Mouse (Mus musculus) heart, postnatal 36 days (tissue): ENCODE data around the gene Sh3bp5. TPM values are rescaled to one million over a fixed set of nuclear protein-coding genes. Genes with fewer than 3 reads are reported as not detected.

Experiments
- DNase-seq, 2 experiments: peaks; one replicate each; pipeline ENCODE4 v3.0.0; 2021 to 2022
- intact Hi-C: fragments of 180-260 bp; cut with DNase I; formaldehyde crosslinking; loops from one replicate; pipeline ENCODE4 v1.15.1; 2025
- total RNA-seq, 2 experiments: library from RNA; stranded (reverse); gene quantifications; 2 replicates each; pipeline ENCODE4 v1.2.3; 2021

The Sh3bp5 gene
- total RNA-seq, 2 experiments from 2014 or later = 56.4 to 60.6 TPM

DNA sequence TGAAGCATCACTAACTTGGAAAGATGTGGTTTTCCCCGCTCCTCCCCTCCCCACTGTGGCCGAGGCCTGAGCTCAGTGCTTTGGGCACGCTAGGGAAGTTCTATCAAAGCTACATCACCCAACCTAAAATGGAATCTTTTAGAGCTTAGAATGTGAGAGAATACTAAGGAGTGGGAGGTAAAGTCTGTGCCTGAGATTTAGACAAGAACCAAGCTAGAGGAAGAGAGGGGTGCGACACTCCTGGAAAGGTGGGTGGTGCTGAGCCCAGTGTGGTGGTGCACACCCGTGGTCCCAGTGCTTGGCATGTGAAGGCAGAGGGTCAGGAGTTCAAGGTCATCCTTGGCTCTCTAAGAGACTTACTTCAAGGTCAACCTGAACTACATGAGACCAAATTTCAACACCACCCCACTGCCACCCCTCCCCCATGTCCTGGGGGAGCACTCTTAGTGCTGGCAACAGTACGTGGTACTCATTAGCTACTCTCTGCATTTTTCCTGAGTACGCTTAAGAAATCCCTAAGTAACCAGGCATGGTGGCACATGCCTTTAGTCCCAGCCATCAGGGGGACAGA lies 40.2 kb downstream of the Sh3bp5 start:
- DNase-seq = peak in 1 of 2 experiments; percentile 4
- intact Hi-C loops = no loop called here

DNA sequence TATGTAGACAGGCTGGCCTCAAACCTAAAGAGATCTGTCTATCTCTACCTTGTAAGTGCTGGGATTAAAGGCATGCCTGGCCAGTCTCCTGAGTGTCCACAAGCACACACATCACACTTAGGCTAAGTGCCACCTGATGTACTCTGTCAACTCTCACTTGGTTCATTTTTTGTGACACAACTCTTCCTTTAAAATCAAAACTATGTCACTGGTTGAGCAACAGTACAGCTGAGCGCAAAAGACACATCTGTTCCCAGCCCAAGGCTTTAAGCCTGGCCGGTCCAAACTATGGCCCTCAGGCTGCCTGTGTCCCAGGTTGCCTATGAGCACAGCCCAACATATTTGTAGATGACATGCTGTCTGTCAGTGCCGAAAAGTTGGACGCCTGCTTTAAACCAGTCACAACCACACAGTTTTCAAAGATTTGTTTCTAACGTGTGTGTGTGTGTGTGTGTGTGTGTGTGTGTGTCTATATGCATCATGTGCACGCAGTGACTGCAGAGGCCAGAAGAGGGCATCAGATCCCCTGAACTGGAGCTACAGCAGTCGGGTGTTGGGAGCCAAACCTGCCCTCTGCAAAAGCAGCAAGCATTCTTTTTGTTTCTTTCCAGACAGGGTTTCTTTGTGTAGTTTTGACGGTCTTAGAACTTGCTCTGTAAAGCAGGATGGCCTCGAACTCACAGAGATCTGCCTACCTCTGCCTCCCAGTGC lies 40.9 kb downstream of the Sh3bp5 start:
- DNase-seq = peak in 1 of 2 experiments; percentile 10
- intact Hi-C loops = no loop called here

DNA sequence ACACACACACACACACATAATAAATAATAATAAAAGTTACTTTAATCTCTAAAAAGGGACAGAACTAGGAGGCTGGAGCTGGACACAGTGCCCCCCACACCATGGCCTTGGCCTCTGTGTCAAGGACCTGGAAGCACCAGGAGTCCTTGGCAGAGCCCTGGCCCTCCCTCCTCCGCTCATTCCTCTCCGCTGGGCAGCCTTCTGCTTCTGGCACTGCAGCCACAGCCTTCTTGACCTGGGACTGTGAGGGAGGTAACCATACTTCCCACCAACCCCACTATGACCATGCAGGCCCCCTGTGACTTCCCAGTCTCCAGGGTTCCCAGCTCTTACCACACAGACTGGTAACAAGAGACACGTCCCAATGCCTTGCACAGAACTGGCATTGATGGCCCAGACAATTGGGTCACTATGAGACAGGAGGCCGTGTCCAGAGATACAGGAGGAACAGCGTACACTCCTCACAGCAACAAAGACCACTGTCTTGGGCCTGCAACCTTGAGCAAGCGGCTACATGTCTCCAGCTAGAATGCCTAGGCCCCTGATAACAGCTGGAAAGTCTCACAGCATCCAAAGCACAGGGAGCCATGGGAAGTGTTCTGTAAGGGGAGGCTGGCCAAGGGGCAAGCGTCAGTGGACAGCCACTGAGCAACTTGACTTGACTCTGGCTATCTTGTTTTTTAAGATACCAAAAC lies 41.8 kb downstream of the Sh3bp5 start:
- intact Hi-C loops = no loop called here
- DNase-seq = peak in 1 of 2 experiments; percentile 28

DNA sequence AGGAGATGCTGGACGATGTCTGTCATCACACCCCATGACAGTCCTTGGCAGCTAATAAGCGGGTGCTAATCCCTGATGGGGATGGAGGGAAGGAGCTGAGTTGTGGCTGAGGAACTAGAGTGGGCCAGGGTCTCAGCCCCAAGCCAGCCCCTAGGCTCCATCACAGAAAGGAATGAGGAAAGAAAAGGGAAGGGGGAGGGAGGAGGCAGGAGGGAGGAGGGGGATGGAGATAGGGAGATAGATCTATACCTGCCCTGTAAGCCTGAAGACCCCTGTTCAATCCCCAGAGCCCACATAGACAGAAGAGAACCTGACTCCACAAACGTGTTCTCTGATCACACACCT lies 42.4 kb downstream of the Sh3bp5 start:
- intact Hi-C loops = no loop called here
- DNase-seq = no peak

DNA sequence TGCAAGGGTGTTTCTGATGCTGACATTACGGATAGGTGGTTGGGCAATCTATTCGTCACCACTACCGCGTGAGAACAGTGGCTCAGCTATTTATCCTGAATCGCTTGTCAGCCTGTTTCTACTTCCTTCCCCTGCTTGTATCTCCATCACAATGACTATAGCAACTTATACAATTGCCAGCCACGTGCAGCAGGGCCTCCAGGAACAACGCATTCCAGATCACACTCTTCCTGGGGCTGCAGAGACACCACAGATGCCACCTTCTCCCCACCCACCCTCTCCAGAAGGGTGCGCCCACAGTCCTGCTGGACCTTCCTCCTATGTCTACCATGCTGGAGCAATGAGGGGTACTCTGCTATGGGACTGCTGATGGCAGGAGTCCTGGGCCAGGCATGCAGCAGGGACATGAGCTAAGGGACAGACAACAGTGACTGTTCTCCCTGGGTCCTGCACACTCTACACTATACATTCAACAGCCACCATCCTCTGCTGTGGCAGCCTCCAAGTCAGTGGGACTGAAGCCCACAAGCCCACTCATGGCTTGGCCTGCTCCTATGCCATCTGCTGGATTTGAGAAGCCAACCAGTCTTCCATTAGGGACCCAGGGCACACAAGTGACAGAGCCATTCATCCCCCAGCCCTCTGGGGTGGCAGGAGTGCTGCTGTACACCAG lies 42.9 kb downstream of the Sh3bp5 start:
- peak in 1 of 2 experiments; percentile 14 for DNase-seq
- intact Hi-C loops = no loop called here

DNA sequence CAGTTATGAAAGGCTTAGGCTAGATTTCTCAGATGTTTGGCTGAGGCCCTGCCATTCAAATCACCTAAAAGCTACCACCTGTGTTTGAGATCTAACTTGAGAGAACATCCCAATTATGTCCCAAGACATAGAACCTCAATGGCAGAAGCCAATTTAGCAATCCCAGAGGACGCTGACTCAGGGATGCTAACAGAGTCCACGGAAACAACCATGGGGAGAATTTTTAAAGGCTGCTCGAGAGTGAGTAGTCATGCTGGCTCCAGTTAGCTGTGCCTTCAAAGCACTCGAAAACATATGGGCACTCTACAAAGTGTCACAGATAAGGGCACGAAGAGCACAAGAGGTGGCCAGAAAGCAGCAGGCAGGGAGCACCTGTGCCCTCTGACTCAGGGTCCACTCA lies 43.6 kb downstream of the Sh3bp5 start:
- DNase-seq = peak in 1 of 2 experiments; percentile 2
- intact Hi-C loops = no loop called here

DNA sequence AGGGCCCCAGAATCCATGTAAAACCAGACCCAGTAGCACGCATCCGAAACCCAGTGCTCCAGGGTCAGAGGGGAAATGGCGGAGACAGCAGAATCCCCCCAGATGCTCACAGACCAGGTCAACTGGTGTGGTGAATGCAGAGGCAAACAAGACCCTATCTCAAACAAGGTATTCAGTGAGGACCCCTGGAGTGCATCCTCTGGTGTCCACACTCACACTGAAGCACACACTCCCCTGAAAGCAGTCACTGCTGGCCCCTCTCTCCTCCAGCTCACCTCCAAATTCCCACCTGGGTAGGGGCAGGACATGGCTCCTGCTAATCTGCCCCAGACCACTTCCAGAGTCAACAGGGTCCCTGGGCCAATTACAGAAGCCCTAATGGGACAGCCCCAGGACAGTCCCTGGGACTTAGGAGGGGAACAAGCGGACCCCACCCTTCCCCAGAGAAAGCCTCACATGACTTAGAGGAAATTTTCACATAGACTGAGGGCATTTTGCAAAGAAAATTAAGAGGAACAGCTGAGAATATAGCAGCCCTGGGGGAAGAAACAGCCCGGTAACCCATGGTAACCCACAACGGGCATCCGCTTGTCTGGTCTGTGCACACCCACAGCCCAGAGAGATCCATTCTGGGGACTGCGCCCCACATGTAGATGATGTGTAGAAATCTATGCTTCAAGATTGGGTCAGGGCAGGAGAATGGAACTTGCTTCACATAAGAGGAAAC lies 46.3 kb downstream of the Sh3bp5 start:
- DNase-seq = peak; percentile 5 to 8
- intact Hi-C loops = no loop called here

DNA sequence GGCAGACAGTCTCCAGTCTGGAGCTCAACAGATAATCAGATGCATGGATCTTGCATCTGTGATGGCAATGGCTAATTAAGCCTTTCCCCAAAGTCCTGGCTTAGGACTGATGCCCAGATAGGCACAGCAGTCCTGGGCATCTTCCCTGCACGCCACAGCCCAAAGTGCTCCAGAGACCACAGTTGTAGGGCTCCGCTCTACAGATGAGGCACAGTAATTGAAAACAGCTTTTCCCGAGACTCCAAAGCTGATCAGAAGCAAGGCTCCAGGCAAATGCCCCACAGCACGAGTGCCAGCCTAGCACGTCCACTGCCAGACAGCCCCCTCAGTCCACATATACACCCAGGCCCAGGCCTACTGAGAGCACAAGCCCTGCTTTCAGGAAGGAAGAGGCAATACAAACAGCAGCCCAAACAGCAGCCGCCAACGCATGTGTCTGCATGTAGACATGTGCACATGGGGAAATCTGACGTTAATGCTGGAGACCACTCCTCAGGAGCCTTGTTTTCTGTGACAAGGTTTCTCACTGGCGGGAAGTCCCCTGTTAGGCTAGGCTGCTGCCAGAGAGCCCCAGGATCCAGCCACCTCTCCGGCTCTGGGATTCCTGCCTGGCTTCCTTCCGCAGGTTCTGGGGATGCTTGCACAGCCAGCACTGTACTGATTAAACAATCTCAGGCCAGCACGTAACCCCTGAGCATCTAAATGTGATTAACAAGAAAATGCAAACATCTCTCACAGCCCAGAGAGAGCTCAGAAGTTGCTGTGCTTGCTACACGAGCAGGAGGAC lies 47.6 kb downstream of the Sh3bp5 start:
- intact Hi-C loops = no loop called here

DNA sequence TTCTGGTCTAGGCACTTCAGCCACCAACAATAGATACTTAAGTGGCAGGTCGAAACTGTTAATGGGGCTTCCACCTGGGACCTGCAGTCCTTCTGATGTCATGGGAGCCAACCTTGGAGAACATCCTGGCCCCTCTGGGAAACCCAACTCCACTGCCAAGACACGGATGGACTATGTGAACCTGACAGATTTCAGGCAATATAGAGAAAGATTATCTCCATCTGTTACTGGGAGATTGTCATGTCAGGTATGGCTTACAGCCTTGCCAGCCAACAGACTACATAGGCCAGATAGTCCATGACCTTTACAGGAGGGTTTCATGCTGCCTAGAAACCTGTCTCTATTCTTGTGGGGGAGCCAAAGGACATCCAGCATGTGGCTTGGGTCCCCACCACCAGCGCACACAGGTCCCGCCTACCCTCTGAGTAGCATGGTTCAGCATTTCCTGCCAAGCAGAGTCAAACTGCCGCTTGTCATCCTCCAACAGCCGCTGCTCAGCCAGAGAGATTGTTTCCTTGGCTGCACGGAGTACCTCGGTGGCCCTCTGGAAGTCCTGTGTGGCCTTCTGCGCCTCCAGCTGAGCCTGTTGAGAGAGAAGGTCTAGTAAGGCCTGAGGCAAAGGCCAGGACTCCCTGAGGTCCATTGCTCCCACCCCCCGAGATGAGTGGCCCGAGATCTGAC lies 48.4 kb downstream of the Sh3bp5 start:
- DNase-seq = peak in 1 of 2 experiments; percentile 33
- intact Hi-C loops = loop anchor here (2.0 kb wide), 1 partner anchor 83 kb away; no protein-coding TSS in a partner anchor

More for the DNA sequence above, 47.6 kb downstream of the Sh3bp5 start:
- DNase-seq = peak in 1 of 2 experiments; percentile 26

DNA sequence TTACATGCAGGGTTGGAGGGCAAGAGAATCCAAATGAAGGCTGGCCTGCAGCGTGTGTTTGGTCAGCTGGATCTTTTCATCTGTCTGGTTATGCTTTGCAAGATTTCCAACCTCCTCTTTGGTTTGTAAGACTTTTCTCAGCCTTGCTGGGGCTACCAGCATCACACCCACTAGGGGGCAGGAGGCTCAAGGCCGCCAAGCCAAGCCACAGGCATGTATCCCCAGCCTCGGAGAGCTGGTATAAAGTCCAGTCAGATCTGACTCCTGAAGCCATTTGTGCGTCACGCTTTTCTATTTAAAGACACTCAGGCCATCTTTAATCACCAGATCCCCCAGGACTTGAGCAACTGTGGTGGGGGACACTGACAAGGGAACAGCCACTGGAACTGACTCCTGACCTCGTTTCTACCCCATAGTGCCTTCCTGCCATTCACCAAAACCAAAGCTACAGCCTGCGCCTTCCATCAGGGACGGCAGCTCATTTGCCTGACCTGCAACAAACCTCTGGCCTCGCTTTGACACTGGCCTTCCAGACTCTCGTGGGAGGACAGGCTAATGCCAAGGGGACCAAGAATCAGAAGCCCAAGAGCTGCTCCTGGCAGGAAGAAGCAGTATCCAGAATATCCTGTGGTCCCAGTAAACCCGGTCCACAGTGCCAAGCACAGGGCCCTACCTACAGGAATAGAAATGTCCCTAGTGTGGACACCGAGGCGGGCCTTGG lies 49.7 kb downstream of the Sh3bp5 start:
- DNase-seq = peak; percentile 82 to 84
- intact Hi-C loops = loop anchor here (1.0 to 2.0 kb wide), 2 partner anchors 50 to 85 kb away; partner anchors contain the start of gene Sh3bp5

DNA sequence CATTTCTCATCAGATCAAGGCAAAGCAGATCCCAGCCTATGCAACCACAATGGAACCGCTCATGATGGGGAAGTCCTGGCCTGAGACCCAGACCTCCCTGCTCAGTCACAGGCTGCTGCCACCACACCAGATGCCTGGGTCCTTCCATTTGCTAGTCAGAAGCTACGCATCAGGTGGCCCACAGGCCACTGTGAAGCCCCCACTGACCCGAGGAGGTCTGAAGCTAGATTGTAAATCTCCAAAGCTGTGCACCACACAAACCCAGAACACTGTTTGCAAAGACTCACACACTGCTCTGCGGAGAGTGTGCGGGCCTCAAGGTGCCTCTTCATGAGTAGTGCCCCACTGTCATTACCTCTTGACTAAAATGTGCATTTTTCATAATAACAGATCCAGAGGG lies 50.5 kb downstream of the Sh3bp5 start:
- peak in 1 of 2 experiments; percentile 5 for DNase-seq
- intact Hi-C loops = no loop called here

DNA sequence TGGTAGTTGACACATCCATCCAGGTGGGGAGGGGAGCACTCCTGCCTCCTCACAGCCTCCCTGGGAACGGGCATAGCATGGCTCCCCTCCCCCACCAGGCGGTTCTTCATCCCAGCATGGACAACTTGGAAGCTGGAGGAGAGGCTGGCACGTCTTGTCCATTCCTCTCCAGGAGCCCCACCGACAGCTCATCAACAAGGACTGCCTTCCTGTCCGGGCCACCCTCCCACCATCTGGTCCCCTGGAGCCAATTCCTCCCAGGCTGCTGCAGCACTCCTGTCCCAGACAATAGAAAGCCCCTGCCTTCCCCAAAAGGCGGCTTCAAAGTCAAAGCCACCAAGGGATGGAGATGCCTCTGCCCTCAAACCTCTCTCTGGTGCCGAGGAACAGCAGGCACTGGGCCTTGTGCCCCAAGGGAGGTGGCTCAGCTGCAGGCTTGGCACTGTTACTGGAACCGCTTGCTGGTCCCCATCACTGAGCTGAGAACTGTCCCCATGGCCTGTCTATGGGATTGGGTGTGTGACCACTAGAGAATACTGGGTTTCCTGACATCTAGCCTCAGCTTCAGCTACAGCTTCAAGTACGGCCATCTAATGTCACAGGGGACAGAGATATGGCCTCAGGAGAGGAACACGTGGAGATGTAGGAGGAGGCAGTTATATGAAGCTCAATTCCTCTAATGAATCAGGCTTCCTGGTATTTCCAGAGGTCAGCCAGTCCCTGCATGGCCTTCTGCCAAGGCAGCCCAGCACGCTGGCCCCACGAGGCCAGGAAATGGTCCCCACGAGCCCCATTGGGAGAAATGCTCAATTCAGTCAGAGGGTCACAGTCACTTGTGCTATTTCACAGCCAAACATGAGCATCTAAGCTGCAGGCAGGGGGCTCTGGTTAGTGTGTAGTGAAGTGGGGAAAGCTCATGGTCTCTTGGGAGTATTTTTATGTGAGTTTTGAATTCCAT lies 51.2 kb downstream of the Sh3bp5 start:
- peak in 1 of 2 experiments; percentile 60 for DNase-seq
- intact Hi-C loops = no loop called here

DNA sequence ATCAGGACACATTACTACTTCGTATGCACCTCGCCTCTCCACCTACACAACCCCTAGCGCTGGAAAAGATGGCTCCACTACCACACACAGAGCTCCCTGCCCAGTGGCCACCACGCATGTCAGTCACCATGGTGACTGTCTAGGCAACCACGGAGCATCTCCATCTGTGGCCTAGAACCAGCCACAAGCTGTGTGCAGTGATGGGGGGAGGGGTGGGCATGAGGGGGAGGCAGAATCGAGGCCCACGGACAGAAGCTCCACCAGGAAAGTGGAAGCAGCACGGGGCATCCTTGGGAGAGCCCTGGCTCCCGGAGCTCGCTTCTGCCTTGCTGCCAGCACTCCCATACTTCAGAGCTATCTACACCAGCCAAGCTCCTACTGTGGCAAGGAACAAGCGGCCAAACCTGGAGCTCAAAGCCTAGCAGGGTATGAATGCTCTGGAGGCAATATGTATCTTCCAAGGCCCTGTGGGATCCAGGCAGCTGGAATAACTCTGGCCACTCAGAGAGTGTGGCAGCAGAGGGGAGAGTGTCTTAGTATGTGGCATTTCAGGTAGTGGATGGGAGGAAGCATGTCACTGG lies 52.3 kb downstream of the Sh3bp5 start:
- no peak for DNase-seq
- intact Hi-C loops = no loop called here

DNA sequence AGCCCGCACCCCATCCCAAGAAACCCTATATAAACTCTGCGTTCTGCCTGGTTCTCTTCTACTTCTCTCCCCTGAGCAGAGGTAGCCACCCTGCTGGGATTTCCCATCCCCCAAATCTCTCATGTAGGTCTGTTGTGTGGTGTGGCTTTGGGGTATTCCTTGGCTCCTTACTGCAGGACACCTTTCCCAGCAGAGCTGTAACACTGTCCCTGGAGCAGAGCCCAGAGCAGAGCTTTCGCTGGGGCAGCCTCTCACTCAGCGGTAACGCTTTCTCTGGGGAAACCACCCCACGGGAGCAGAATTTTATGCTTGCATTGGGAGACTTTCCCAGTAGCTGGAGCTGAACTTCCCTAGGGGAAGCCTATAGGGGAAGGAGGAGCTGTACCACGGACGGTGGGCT lies 53.6 kb downstream of the Sh3bp5 start:
- no peak for DNase-seq
- intact Hi-C loops = no loop called here

DNA sequence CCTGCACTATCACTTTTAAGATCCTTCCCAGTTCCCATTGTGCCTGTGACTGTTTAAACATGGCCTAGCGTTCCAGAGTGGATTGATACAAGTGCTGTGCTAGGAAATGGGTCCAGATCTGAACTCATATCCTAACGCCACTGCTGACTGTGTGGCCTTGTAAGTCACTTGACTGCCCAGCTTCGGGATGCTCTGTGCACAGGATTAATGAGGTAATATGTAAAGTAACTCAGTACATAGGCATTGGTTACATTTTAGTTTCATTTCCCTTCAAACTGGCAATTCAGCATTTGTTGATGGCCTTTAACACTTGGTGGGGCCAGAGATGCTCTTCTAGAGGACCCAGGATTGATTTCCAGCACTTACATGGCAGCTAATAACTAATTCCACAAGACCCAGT lies 59.5 kb downstream of the Sh3bp5 start:
- intact Hi-C loops = no loop called here
- DNase-seq = no peak

DNA sequence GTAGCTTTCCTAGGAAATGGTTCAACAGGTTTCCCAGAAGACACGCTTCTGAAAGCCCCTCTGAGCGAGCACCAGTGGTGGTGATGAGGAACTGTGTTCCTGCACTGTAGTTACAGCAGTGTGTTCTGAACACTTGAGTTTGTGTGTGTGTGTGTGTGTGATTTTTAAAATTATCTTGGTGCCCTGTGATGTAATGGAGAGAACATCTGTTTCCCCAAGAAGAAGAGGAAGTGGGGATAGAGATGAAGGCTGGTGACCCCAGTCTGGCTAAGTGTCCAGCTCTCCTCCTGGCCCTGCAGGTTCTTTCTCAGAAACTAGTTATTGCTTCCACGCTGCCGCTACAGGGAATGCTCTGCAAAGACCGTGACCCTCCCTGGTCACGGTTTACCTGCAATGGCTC lies 61.5 kb downstream of the Sh3bp5 start:
- intact Hi-C loops = no loop called here
- DNase-seq = no peak

DNA sequence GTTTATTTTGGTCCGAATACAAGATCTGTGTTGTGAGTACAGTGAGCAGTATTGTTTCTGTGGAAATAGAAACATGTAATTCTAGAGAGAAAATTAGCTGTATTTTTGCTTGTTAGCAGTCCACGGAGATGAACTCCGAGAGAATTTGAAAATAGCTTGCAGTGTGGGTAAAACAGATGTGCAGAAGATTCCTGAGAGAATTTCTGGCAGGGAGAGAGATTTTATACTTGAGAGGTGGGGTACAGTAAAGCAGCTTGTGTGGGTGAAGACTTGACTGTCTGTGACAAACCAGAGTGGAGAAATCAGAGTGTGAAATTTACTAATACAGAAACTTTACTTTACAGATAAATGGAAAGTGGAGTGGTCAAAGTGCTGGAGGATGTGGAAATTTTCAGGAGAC lies 66.5 kb downstream of the Sh3bp5 start:
- intact Hi-C loops = no loop called here
- no peak for DNase-seq
